Mouse (Mus musculus): ENCODE results near the gene Spryd3.

GRCm38 (mm10) chr15:102118591-102118990 lies 17.4 kb downstream of the Spryd3 start:
- TF ChIP-seq CTCF (IDR thresholded peaks at IDR 0.05; ENCODE audit: borderline replicate concordance, insufficient read depth, low read length) (no peak), POLR2A (IDR thresholded peaks at IDR 0.05; ENCODE audit: low read depth, low read length) (no peak)

All from embryonic fibroblast, embryonic 13.5 days (primary cell).